Mouse (Mus musculus) fat pad, adult 2 months (tissue): ENCODE measurements around the gene Wnt1.
"Not testable (repeated sequence)": the region's sequence is repeated elsewhere in the genome, so short reads cannot be mapped to it uniquely, and the experiment has no call there.

Experiments
- DNase-seq: peaks from one replicate; pipeline ENCODE4 v3.0.0-alpha.2; 2011; ENCODE audit warnings: low read depth, low spot score; ENCODE audit errors: extremely low read depth

The Wnt1 gene

DNA sequence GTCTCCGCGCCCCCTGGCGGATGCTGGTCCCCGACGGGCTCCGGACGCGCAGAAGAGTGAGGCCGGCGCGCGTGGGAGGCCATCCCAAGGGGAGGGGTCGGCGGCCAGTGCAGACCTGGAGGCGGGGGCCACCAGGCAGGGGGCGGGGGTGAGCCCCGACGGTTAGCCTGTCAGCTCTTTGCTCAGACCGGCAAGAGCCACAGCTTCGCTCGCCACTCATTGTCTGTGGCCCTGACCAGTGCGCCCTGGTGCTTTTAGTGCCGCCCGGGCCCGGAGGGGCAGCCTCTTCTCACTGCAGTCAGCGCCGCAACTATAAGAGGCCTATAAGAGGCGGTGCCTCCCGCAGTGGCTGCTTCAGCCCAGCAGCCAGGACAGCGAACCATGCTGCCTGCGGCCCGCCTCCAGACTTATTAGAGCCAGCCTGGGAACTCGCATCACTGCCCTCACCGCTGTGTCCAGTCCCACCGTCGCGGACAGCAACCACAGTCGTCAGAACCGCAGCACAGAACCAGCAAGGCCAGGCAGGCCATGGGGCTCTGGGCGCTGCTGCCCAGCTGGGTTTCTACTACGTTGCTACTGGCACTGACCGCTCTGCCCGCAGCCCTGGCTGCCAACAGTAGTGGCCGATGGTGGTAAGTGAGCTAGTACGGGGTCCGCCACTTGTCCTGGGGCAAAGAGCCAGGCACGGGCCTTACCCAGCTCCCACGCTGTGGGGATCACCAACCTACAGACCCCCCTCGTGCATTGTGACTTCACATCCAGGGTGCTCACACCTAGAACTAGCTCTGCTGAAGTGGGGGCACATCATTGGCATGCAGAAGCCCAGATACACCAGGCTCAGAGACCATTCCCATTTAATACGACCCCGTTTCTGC is at the start of gene Wnt1:
Wnt1 (plus strand) TSS at position 197 of the 875 bp plus-strand sequence.
- no peak for DNase-seq

DNA sequence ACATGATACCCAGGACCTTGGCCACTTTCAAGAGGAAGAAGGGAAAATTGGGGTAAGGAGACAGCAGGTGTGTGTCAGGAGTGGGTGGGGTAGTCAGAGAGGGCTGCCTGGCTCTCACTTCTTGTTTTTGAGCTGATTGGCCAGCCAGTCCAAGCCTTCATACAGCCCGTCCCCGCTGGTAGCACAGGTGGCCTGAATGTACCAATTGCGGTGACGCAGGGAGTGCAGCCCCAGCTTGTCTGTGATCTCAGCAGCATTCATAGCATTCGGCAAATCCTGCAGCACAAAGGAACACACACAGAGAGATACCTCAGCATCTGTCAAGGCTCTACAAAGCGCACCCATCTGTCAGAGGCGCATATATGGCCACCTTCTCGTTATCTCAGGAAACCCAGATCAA is 49.4 kb upstream of the Wnt1 start:
- DNase-seq: no peak

DNA sequence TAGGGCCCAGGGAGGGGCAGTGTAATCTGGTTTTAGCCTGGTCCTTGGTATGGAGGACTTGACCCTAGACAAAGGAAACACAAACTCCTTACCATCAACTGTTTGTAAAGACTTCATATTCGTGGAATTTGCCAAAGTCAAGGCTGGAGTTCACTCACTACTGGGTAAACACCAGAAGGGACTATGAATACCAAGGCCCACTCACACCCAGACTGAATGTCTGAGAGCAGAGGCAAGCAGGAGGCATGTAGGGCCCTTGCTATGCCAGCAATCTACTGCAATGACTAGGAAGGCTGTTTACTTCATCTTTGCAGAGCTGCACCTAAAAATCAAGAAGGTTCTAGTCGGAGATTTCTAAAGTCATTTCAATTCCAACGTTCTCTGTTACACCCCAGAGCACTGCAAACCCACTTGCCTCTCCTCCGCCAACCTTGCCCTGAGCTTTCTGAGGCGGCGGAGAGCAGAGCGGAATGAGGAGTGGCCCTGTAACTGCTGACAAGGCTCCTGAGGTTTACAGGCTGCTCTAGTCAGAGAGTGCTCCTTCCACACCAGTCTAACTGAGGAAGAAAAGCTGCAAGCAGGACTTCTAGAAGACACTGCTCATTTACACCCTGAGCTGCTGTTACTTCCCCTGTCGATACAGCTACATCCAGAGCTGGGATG is 46.8 kb upstream of the Wnt1 start:
- DNase-seq: no peak

DNA sequence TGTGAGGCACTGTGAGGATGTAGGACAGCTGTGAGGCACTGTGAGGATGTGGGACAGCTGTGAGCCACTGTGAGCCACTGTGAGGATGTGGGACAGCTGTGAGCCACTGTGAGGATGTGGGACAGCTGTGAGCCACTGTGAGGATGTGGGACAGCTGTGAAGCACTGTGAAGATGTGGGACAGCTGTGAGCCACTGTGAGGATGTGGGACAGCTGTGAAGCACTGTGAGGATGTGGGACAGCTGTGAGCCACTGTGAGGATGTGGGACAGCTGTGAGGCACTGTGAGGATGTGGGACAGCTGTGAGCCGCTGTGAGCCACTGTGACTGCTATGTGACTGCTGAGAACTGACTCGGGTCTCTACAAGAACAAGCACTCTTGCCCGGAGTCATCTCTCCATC is 45.8 kb upstream of the Wnt1 start:
- DNase-seq: not testable (repeated sequence)

DNA sequence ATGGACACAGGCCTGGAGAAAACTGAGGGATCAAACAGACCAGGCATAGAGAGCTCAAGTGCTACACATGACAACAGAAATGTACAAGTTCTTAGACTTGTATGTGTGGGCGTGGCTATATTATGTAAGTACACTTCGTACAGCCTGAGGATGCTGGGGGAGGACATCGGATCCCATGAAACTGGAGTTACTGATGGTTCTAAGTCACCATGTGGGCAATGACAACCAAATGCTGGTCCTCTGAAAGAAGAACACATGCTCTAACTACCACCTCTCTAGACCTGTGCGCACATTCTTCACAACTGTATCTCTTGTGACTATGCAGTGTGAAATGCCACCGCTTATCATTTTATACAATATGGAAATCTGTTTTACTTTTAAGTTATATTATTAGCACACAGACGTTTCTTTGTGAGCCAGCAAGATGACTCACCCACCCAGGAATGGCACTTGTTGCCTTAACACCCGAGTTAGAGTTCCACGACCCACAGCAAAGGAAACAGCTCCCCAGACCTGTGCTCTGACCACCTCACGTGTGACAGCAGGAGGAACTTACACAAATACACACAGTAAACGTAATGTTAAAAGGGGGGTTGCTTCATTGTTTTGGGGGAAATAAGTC is 43.2 kb upstream of the Wnt1 start:
- DNase-seq: no peak

DNA sequence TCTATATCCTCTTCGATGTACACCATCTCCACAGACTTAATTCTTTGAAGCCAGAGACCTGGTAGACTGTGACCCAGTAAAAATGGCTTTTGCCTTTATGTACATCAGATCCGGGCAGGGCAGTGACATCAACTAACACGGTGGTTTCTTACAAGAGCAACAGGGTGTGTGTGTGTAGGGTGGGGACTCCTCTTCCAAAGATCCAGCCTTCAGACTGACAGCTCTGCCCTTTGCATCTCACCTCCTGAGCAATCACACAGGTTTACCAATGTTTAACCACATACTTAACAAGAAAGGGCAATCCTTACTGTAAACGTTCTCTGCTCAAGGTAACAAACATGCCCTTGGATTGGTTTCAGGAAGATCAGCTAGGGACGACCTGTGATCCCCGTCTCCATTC is 42.4 kb upstream of the Wnt1 start:
- no peak for DNase-seq

DNA sequence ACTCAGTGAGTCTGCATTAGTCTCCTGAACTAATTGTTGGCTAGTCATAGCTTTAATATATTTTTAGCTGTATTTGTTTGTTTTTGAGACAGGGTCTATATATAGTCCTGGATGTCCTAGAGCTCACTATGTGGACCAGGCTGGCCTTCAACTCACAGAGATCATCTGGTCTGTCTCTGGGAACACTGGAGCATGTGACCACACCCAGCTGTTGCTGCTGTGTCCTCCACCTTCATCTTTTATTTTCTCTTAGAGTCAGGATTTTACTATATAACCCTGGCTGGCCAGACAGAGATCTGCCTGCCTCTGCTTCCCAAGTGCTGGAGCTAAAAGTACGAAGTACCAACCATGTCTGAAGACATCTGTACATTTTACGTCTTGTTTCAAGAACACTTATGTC is 40.6 kb upstream of the Wnt1 start:
- no peak for DNase-seq

DNA sequence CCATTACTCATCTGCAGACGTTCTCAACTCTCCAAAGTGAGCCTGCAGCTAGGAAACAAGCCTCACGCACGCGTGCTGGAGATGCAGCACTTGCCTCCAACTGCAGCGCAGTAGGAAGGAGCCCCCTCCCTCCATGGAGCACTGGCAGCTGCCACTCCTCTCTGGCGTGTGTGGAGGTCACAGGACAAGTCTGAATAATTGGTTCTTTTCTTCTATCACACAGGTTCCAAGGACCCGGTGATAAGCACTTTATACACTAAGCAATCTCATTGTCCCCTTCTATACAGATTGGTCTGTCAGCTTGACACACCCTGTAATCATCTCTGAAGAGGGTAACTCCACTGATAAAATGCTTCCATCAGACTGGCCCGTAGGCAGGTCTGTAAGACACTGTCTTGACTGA is 36.6 kb upstream of the Wnt1 start:
- DNase-seq: no peak

DNA sequence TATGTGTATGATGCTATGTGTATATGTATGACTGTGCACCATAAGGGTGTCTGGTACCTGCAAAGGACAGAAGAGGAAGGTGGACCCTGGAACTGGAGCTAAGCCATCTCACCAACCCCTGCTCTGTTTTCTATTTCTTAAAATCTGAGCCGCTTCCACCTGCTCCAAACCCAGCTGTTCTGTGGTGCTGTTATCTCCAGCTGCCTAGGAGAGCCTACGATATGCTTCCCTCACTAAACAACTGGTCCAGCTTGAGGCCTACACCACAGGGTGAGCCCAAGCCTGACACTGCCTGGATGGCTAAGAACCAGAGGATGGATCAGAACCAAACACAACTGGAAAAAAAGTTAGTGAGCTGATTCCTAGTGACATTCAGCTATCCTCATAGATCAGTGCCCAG is 35.5 kb upstream of the Wnt1 start:
- no peak for DNase-seq

DNA sequence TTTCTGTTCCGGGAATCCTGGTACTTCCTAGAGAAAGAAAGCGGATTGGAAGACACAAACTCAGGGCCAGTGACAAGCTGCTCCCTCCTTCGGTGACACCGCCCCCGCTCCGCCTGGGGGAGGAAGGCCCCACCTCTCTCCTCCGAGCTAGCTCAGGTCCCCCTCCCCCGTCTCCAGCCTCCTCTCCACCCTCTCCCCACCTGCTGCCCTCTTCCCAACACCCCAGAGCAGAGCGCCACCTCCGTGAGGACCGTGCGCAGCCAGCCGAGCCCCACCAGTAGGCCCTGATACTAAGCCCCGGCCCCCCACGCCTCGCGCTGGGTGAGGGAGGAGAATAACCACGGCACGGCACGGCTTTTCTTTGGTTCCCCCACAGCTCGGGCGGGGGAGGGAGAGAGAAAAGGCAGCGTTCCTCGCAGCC is 27.4 kb upstream of the Wnt1 start:
- DNase-seq: no peak

DNA sequence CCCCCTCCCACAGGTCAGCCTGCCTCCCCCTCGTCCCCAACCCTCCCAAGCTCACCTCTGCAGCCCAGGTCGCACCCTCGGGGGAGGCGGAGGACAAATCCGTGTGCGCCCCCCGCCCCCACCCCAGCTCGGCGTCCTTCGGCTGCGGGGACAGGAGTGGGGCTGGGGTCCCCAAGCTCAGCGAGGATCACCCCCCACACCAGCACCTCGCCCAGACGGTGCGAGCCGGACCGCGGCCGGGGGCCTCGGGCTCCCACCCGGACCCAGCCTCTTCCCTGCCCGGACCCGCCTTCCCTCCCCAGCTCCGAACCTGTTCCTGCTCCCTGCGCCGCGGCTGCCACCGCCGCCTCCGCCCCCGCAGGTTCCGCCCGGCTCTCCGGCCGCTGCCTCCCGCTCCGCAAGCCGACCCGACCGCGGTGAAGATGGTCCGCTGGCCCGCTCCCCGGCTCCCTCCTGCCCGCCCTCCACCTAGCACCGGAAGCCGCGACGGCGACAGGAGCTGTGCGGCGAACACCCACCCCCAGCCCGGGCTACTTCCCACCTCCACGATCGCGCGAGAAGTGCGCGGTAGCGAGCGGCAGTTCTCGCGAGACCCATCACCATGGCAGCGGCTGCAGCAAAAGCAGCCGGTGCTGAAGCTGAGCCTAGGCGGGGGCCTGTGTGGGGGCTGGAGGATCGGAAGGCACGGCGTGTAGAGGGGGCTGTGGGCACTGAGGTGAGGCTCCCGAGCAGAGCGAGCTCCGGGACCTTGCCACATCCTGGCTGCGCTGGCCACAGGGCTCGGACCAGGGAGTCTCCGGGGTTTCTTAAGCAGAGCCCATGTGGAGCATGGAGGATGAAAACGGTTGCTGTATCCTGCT is 26.8 kb upstream of the Wnt1 start, which contains the start of gene Arf3:
Arf3 (minus strand) TSS at position 545 of the 860 bp plus-strand sequence.
- DNase-seq: no peak

DNA sequence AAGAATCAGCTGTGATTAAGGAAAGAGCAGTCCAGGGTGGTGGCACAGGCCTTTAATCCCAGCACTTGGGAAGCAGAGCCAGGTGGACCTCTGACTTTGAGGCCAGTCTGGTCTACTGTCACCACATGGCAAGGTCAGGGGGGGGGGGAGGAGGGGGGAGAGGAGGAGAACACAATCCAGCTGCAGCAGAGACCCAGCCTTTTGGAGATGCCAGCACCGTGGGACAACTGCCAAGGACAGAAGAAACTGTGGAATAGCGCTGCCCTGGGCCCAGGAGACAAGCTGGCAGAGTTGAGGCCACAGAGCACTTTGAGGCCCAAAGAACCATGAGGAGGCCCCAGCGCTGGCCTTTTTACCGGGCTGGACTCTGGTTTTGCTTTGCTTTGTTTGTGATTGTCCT is 23.7 kb upstream of the Wnt1 start:
- no peak for DNase-seq

DNA sequence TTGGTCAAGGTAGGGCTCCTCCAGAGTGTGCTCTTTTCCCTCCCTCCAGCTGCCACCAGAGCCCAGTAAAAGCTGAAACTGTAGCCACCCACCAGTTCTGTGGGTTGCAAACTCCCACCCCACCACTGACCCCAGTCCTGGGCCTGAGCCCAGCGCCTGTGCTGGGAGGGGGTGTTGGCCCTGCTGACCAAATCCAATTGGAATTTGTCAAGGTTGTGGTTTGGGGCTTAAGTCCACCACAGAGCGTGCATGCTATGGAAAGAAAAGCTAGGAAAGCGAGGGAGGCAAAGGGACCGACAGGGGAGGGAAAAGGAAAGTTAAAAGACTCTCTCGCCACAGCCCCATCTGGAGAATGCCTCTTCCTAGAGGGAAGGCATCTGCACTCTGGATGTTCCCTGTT is 21.4 kb upstream of the Wnt1 start:
- no peak for DNase-seq

DNA sequence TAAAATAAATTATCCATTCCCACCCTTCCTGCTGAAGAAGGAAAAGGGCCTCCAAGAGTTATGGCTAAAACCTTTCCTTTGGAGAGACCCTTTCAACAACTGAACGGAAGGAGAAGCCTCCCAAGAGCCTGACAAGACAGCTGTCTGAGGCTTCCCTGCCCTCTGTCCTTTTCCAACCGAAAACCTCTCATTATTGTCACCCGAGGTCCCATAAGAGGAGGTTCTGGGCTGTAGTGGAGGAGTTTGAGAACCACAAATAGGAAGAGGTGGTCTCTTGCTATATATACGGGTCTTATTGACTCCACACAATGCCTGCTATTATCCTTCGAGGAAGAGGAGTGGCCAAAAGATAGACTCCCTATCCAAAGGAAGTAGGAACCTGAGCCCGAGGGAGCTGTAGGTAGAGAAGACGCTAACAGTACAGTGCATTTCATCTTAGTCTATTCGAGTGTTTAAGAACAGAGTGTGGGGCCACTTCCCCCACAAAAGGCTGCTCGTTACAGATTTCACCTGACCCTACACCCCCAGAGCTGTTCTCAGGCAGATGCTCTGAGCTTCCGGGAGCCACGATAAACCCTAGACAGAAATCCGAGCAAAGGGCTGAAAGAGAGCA is 17.7 kb upstream of the Wnt1 start:
- DNase-seq: no peak

DNA sequence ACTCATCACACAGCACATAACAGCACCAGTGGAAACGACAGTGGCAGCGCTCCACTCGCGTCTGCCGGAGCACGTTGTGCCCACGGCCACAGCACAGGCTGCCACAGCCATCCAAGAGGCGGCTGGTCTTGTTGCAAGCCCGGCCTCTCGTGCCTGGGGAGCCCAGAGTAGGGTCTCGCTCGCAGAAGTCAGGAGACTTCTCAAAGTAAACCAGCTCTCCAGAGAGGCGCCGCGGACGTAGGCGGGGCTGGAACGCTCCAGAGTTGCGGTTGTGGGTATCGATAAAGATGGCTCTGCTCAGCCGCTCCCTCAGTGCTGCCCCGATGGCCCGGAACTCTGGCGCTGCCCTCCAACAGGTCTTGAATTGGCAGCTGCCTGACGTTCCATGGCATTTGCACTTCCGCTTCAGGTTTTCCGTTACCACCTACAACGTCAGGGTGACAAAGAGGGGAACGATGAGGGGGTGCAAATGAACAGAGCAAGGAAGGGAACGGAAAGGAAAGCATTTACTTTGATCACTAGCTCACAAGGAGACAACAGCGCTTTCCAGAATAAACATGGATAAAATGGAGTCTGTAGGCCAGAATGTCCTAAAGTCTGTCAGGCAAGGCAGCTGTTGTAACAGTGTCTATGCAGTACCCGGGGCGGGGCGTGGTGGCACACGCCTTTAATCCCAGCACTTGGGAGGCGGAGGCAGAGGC is 17.0 kb upstream of the Wnt1 start:
- DNase-seq: no peak

DNA sequence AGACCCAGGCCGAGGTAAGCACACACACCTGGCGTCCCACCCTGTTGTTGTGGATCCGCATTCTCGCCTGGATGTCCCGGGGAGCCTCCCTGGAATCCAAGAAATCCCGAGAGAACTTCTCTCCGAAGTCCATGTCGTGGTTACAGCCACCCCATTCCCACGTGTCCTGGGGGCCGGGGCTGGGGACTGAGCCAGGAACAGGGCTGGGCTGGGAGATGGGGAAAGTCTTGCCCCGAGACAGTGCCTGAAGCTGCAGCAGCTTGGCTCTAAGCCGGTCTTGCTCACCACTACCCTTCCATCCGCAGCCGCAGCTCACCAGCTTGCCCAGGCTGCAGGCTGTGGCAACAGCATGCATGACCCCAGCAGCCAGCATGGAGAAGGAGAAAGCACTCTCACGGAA is 15.6 kb upstream of the Wnt1 start:
- no peak for DNase-seq

DNA sequence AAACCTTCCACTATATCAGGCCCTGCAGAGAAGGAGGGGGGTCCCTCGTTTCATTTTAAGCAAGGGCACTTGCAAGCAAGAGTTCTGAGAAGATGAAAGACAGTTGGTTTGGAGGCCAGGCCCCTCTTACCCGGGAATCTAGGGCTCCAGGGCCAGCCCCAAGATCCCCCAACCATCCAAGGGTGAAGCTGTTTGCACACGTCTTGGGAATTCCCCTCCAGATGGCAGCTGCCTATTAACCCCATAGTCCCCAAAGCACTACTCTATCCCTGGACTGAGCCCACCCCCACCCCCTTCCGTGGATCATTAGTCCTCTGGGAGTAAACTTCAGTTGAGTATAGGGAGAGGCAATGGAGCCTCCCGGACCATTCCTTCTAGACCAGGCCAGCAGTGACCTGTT is 14.1 kb upstream of the Wnt1 start:
- DNase-seq: no peak

DNA sequence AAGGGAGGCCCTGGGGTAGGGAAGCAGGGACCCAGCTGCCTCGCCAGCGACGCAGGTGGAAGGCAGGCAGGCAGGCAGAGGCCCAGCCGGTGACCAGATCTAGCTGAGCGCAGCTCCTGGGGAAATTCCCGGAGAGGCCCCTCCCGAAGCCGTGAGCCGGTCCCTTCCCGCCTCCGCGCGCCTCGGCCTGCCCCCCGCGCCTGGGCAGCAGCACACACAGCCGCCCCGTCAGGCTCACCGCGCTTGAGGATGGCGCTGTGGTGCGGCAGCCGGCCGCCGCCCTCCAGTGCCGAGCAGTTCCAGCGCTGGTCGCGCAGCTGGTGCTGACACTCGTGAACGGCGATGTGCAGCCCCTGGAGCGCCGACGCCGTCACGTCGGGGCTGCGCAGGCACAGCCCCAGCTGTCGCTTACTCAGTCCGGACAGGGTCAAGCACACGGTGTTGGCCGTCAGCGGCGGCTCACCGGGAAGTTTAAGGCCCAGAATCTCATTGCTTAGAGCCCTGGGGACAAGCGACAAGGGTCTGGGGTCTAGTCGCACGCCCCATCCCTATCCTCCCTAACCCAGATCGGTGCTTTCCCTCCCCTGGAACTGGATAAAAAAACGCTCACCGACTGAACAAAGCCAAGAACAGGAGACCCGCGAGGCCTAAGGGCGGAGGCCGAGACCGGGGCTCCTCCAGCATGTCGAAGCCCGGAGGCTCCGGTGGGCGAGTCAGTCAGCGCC is 13.2 kb upstream of the Wnt1 start:
- no peak for DNase-seq

DNA sequence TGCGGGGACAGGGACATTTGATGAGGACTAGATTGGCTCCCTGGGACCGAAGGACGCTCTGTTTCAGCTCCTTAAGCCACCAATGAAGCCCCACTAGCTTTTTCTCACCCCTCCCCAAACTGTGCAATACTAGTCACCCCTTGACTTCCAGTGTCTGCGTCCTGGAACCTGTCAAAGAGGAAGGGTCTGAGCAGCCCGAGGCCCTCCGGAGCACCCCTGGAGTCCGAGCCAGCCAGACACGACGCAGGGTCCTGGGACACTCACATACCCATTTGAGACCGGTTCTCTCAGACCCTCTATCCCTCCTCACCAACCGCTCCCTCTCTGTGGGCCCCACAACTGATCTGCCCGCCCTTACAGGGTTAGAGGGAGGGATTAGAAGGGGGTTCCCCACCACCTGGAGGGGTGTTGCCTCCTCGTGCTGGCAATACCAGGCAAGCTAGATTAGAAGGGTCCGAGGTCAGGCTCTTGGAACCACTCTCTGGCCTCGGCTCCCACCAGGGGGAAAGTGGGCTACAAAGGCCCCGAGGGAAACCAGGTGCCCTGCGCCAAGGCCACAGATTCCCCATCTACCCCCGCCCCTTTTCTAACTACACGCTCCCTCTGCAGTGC is 12.5 kb upstream of the Wnt1 start:
- DNase-seq: no peak
